Mouse (Mus musculus): Measurements from ENCODE around the gene Olfr374.
"Not testable (repeated sequence)": the region's sequence is repeated elsewhere in the genome, so short reads cannot be mapped to it uniquely, and the experiment has no call there.

Olfr374 gene

DNA sequence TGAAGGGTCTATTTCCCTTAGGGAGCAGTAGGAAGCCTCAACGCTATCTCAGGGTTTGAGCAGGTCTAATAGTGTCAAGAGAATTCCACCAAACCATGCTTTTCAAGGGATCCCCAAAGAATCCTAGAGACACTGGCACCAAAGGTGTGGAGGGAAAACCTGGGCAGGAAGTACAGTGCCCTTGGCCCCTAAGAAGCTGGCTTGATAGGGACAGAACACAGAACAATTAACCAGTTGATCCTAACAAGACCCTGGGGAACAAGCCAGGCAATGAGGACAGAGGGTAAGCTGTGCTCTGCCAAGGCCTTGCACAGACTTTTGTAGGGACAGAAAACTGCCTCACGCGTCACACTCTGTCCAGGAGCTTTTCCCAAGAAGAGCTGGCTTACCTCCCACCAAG lies at the start of gene Olfr374:
TSS of gene Olfr374 (plus strand) at position 301 of the 400 bp plus-strand sequence.
- DNase-seq (ENCODE audit: low spot score in 2 of 2), result no peak

GRCm38 (mm10) chr8:72057643-72058042 lies 49.2 kb upstream of the Olfr374 start:
- DNase-seq (ENCODE audit: low spot score in 2 of 2), result not testable (repeated sequence)

- not testable (repeated sequence) for DNase-seq (ENCODE audit: low spot score in 2 of 2)
Measured at GRCm38 (mm10) chr8:72066819-72067399, 39.9 kb upstream of the Olfr374 start.

- not testable (repeated sequence) for DNase-seq (ENCODE audit: low spot score in 2 of 2)
Measured at GRCm38 (mm10) chr8:72082877-72083276, 24.0 kb upstream of the Olfr374 start, which contains the start of gene Olfr373. Gene Olfr373 (plus strand): TSS chr8:72083177.

DNA sequence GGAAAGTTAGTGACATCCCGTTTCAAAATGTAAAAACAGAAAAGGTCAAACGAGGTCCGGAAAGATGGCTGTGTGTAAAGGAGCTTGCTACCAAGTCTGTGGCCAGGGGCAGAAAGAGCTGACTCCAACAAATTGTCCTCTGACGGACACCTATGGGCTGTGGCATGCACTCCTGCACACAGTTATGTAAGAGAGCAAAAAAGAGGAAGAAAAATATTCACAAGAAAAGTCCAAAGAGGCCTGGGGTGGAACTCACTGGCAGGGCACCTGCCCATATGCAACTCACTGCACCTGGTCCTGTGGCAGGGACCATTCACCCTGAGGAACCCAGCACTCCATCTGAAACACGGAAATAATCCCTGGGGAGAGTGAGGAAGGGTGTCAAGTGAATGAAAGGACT lies 22.1 kb upstream of the Olfr374 start:
- DNase-seq (ENCODE audit: low spot score in 2 of 2), result no peak

- not testable (repeated sequence) for DNase-seq (ENCODE audit: low spot score in 2 of 2)
Measured at GRCm38 (mm10) chr8:72087611-72088010, 19.2 kb upstream of the Olfr374 start.

DNA sequence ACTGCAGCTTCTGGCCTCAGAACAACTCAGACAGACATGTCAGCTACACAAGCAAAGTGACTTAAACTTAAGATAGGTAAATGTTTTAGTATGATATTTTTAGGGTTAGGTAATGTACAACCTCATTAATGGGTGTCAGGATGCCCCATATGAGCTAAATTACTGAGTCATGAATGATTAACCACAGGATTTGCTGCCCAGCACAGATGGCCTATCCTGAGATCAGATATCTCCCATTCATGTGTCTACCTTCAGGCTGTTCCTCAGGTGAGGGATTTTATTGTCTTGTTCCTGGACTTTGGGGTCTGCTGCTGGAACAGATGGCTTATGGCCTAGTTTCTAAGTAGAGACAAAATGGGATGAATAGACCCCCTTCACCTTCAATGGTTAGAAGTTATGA lies 10.1 kb upstream of the Olfr374 start:
- not testable (repeated sequence) for DNase-seq (ENCODE audit: low spot score in 2 of 2)

DNA sequence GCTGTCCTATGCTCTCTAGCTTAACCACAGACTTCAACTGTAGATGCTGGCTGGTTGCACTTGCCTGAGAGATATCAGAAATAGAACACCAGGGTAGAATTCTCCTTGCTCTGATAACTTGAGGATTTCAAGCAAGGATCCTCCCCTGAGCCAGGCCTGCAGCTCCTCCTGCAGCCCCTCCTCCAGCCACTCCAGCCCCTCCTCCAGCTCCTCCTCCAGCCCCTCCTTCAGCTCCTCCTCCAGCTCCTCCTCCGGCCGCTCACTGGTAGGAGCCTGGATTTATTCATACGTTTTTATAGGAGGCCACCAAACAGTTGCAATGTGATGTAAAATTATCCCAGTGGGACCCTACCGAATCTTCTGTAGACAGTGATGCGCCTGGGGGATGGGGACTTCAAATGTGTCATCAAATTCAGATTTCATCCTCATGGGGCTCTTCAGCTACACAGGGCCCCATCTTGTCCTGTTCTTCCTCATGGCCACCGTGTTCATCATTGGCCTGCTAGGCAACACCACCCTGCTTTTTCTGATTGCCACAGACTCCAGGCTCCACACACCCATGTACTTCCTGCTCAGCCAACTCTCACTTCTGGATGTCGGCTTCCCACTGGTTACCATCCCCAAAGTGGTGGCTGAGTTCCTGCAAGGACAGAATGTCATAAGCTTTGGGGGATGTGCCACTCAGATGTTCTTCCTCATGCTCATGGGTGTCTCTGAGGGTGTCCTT lies 7.3 kb upstream of the Olfr374 start:
- DNase-seq (ENCODE audit: low spot score in 2 of 2), result not testable (repeated sequence)

GRCm38 (mm10) chr8:72105165-72105564 lies 1.7 kb upstream of the Olfr374 start:
- DNase-seq (ENCODE audit: low spot score in 2 of 2), result no peak

DNA sequence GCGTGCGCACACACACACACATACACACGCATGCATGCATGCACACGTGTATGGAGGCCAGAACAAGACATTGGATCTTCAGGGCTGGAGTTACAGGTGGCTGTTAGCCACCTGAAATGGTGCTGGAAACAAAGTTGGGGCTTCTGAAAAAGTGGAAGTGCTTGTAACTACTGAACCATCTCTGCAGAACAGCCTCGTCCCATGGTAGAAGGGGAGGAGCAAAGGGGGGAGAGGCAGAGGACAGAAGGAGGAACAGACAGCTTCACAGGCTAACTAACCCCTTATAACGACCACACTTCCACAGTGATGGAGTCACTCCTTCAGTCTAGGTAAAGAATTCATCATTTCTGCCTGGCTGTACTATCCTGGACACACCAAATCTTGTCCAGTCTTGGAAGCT lies 4.0 kb downstream of the Olfr374 start:
- DNase-seq (ENCODE audit: low spot score in 2 of 2), result no peak

- DNase-seq (ENCODE audit: low spot score in 2 of 2), result no peak
Measured at GRCm38 (mm10) chr8:72112486-72112885, 5.6 kb downstream of the Olfr374 start.

- no peak for DNase-seq (ENCODE audit: low spot score in 2 of 2)
Measured at GRCm38 (mm10) chr8:72115202-72115601, 8.4 kb downstream of the Olfr374 start.

- no peak for DNase-seq (ENCODE audit: low spot score in 2 of 2)
Measured at GRCm38 (mm10) chr8:72118616-72119015, 11.8 kb downstream of the Olfr374 start.

DNA sequence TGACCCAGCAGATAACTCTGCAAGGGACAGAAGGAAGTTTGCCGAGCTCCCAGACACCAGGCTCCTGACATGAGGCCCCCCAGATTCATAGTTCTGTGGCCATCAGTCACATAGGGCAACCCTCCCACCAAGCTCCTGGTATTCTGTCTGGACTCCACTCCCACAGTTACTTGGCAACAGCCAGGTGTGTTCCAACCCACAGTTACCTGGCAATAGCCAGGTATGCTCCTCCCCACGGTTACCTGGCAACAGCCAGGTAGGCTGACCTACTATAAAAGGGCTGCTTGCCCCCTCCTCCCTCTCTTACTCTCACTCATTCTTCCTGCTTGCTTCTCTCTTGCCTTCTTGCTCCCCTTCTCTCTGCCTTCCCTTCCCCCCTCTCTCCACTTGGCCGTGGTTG lies 14.6 kb downstream of the Olfr374 start:
- not testable (repeated sequence) for DNase-seq (ENCODE audit: low spot score in 2 of 2)

- DNase-seq (ENCODE audit: low spot score in 2 of 2), result no peak
Measured at GRCm38 (mm10) chr8:72121997-72122396, 15.2 kb downstream of the Olfr374 start.

DNA sequence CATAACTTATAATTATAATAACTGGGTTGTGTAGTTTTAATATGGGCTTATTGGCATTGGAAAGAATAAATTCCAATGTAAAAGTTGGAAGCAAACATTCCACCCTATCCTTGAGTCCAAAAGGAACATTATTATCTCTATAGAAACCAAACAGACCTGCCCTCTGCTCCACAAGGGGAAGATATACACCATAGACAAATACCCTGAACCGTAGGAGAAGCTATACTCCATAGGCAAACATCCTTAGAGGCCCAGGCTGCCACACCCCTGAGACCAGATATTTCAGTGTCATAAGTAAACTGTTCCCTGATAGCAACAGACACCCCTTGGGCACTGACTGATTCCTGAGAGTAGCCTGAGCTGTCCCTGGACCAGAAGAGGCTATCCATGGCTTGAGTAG lies 21.0 kb downstream of the Olfr374 start:
- DNase-seq (ENCODE audit: low spot score in 2 of 2), result no peak

DNA sequence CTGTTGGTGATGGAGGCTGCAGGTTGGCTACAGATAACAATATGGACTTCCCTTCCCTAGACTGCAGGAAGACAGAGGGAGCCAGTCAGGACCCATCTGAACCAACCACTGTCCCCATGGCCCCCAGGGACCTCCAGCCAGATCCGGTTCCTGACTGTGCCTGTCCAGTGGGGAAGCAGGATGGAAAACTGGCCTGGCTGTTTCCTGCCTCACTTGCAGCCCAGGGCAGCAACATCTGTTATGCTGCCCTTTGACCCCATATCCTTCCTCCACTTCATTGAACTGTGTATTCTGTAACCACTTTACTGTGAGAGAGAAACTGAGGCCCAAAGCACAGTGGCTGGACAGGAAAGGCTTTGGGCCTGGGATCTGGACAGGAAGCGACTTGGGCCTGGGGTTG lies 24.4 kb downstream of the Olfr374 start:
- DNase-seq (ENCODE audit: low spot score in 2 of 2), result no peak

DNA sequence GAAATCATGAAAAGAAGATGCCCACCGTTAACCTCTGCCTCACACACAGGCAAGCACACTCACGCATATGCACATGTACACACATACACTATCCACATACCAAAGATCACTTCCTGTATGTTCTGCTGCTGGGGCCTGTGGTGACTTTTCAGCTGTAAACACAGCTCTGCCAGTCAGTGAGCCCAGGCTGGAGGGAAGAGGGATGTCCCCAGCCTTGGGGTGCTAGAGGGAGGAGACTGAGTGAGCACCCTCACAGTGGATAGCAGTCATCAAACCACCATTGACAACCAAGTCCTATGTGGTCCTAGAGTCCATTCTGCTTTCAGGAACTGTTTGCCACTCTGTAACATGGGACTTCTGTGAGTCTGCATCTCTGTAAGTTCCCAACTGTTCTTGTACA lies 25.1 kb downstream of the Olfr374 start:
- DNase-seq (ENCODE audit: low spot score in 2 of 2), result no peak

- DNase-seq (ENCODE audit: low spot score in 2 of 2), result no peak
Measured at GRCm38 (mm10) chr8:72132417-72132816, 25.6 kb downstream of the Olfr374 start.

DNA sequence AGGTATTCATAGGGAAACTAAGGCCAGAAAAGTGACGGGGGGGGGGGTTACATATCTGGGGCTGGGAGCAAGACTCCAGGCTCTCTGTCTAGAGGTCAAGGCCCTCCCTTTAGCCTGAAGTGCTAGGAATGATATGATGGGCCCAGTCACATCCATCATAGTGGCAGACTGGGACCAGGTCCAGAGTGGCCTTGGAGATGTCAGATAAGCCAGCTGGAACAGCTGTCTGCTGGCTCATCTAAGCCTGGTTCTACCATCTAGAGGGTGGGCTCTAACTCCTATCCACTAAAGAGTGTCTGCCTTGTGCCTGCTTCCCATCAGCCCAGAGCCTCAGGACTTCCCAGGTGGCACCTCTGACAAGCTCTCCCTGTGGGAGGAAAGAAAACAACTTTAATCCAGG lies 26.1 kb downstream of the Olfr374 start:
- no peak for DNase-seq (ENCODE audit: low spot score in 2 of 2)

DNA sequence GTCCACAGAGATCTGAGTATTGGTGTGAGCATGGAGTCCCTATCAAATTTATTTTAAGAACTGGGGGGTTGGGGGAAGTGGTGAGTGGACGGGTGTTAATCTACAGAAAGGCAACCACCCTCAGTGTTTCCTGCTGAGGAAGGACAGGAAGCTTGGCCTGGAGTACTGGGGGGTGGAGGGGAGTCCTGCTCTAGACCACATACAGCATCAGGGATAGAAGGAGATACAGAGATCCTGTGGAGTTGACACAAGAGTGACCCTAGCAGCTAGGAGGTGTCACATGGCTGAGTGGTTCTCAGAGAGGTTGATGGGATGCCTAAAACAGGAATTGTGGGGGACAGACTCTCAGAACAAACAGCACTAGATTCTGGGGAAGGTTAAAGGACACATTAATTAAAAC lies 26.7 kb downstream of the Olfr374 start:
- DNase-seq (ENCODE audit: low spot score in 2 of 2), result no peak

DNA sequence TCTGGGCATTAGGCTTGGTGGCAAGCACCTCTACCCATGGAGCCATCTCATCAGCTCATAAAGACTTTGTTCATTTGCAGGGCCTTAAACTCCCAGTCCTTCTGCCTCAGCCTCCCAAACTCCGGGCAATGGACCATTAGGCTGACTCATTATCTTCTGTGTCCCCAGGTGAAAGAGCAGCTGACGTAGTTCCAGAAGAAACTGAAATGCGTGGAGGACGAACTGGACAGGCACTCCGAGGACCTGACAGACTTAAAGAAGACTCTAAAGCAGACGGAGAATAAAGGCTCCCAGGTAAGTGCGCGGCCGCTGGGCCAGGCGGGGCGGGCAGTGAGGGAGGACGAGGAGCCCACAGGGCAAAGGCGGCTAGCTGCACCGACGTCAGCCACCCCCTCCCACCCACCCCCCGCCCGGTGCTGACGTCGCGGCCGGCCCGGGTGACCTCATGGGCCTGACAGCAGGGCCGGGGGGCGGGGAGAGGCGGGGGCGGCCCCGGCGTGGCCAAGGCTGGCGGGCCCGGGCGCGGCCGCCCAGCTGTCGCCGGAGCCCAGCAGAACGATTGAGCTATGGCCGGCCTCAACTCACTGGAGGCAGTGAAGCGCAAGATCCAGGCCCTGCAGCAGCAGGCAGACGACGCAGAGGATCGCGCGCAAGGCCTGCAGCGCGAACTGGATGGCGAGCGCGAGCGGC lies 28.1 kb downstream of the Olfr374 start, which contains the start of gene Tpm4:
TSS of gene Tpm4 (plus strand) at position 220 of the 690 bp plus-strand sequence.
- peak in 1 of 2 experiments; percentile 28 for DNase-seq (ENCODE audit: low spot score in 2 of 2)

All from left cerebral cortex, adult 9 months (tissue).